Mouse (Mus musculus): ENCODE measurements around the gene Sephs1.

Gene Sephs1

GRCm38 (mm10) chr2:4881350-4882248 is at the start of gene Sephs1:
Sephs1 (plus strand) TSS chr2:4881564.
- peak; percentile 86 to 92 for DNase-seq

GRCm38 (mm10) chr2:4832166-4832565 is 49.2 kb upstream of the Sephs1 start:
- DNase-seq, result peak in 1 of 2 experiments; percentile 23

- no peak for DNase-seq
These were observed 31.9 kb upstream of the Sephs1 start for GRCm38 (mm10) chr2:4849449-4849848.

- no peak for DNase-seq
These were observed 24.2 kb upstream of the Sephs1 start for GRCm38 (mm10) chr2:4857186-4857585.

- DNase-seq, result no peak
These were observed 23.2 kb upstream of the Sephs1 start for GRCm38 (mm10) chr2:4858161-4858560.

GRCm38 (mm10) chr2:4864008-4864816 is 17.2 kb upstream of the Sephs1 start:
- DNase-seq, result peak; percentile 38 to 83

GRCm38 (mm10) chr2:4864817-4865296 is 16.5 kb upstream of the Sephs1 start:
- no peak for DNase-seq

GRCm38 (mm10) chr2:4868028-4868725 is 13.2 kb upstream of the Sephs1 start:
- DNase-seq, result no peak

- DNase-seq, result no peak
These were observed 8.6 kb upstream of the Sephs1 start for GRCm38 (mm10) chr2:4872740-4873139.

- no peak for DNase-seq
These were observed 8.0 kb upstream of the Sephs1 start for GRCm38 (mm10) chr2:4873331-4873730.

- no peak for DNase-seq
These were observed 6.3 kb upstream of the Sephs1 start for GRCm38 (mm10) chr2:4875090-4875489.

- no peak for DNase-seq
These were observed 5.2 kb upstream of the Sephs1 start for GRCm38 (mm10) chr2:4876131-4876530.

GRCm38 (mm10) chr2:4880737-4881349 is 521 bp upstream of the Sephs1 start:
- DNase-seq, result peak in 1 of 2 experiments; percentile 38

GRCm38 (mm10) chr2:4882249-4882791 is 956 bp downstream of the Sephs1 start:
- DNase-seq, result peak in 1 of 2 experiments; percentile 74

GRCm38 (mm10) chr2:4883009-4883704 is 1.8 kb downstream of the Sephs1 start:
- no peak for DNase-seq

- no peak for DNase-seq
These were observed 5.5 kb downstream of the Sephs1 start for GRCm38 (mm10) chr2:4886896-4887295.

GRCm38 (mm10) chr2:4895598-4895997 is 14.2 kb downstream of the Sephs1 start:
- DNase-seq, result no peak

- DNase-seq, result no peak
These were observed 15.6 kb downstream of the Sephs1 start for GRCm38 (mm10) chr2:4896970-4897369.

GRCm38 (mm10) chr2:4900624-4901023 is 19.3 kb downstream of the Sephs1 start:
- no peak for DNase-seq

- no peak for DNase-seq
These were observed 21.0 kb downstream of the Sephs1 start for GRCm38 (mm10) chr2:4902346-4902745.

GRCm38 (mm10) chr2:4907120-4907519 is 25.8 kb downstream of the Sephs1 start:
- DNase-seq, result no peak

All from lung, postnatal 4 days (tissue).